Mouse (Mus musculus): ENCODE data around the gene Rad9a.

GRCm38 (mm10) chr19:4181892-4182291, 19.6 kb downstream of the Rad9a start:
- TF ChIP-seq CTCF (IDR thresholded peaks at IDR 0.05) (no peak), EP300 (IDR thresholded peaks at IDR 0.05) (no peak)

All from lung, postnatal 0 days (tissue).